Mouse (Mus musculus) liver (tissue): Measurements from ENCODE around the gene Sh3pxd2b.

Experiments
- DNase-seq: peaks from one replicate; pipeline ENCODE4 v3.0.0-alpha.2; 2020; ENCODE audit warnings: mixed read lengths

Sh3pxd2b gene

DNA sequence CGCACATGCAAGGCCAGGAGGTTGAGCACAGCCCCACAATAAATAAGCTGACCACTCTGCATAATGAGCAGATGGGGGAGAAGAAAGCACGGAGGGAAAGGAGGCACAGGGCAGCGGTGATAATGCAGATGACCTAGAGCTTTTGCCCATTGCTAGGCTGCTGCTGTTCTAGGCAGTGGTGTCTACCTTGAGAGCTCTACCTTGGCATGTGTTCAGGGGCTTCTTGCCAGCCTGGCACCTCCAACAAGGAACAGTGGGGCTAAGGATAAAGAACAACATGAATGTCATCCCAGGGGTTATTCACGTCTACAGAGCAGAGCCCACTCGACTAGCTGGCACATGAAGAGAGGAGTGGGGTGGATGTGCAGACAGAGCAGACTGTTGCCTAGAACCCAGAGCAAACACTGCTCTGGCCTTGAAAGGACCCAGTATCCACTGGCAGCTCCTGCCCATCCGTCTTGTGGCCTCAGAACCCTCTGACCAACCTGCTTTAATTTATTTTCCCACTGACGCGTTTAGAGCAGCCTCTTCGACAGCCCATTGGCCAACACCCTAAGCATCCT, 26.5 kb downstream of the Sh3pxd2b start:
- DNase-seq: no peak

DNA sequence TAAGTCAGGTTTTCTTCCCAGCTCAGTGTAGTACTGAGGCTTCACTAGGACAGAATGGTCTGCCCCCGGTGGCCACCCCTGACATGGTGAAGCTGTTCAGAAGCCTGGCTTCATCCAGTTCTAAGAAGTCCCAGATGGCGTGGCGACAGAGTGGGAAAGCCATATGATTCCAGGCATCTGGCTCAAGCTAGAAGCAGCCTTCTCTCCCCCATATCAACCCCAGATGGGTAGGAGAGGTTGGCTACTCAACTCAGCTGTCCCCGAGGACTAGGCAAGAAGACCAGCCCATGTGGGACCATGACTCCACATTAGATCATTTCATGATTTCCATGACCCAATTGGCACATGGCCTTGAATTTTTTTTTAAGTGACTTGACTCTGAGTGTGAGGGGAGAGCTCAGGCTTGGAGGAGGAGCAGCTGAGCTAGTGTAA, 27.5 kb downstream of the Sh3pxd2b start:
- DNase-seq: no peak

DNA sequence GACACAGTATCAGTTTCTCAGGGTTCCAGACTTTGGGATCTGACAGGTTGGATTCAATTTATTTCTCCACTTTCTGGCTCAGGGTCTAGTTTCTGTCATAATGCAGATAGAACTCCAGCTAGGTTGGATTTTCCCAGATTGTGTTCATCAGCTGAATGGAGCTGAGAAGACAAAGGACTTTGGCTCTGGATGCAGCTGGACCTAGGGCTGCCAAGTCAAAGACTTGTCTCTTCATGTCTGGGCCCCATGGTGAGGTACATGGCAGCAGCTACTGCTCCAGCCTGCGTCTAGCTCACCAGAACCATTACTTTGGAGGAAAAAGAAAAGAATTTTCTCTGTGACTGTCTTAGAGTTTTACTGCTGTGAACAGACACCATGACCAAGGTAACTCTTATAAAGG, 28.5 kb downstream of the Sh3pxd2b start:
- DNase-seq: no peak

DNA sequence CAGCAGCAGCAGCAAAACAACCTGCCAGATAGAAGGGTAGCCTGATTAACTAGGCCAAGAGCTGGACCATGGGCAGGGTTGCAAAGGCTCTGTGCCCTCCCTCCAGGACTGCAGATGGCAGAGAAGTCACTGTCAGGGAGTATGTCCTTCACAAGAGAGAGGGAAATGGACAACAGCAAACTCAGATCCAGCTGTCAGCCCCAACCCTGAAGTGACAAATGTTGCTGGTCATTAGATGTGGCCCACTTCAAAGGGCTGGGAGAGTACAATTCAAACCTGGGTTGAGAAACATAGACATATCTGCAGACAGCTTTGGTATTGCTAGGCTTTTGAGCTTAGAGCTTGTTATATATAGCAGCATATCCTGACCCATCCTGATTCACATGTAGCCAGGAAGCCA, 32.3 kb downstream of the Sh3pxd2b start:
- DNase-seq: no peak

DNA sequence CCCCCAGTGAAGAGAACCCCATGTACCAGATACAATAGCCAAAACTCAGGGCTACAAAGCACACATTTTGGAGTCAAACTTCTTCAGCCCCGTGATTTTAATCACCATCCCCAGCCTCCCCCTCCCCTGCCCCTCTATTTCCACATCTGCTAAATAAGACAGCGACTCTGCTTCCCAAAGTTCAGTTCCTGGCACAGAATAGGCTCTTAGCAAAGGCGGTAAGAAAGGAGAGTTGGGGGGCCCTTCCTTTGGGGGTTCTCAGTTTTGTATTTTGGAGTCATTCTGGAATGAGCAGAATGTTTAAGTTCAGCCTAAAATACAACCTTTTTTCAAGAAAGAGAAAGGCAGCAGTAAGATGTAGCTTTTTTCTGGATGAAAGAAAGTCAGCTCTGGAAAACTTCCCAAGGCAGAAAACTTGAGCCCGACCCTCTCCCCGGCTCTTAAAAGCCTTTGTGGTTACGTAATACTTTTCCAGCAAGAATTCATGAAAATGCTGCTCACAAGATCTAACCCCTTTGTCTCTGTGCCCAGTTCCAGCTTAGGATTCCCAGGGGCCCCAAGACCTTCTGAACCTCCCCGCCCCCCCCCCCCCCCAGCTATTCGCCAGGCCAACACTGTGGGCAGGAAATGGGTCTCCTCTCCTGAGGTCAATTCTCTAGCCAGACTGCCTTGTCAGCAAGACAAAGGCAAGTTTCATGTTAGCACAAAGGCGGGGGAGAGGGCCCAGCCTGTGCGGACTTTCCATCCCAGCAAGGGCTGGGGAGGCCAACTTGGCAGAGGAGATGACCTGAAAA, 35.9 kb downstream of the Sh3pxd2b start:
- DNase-seq: peak; percentile 29

DNA sequence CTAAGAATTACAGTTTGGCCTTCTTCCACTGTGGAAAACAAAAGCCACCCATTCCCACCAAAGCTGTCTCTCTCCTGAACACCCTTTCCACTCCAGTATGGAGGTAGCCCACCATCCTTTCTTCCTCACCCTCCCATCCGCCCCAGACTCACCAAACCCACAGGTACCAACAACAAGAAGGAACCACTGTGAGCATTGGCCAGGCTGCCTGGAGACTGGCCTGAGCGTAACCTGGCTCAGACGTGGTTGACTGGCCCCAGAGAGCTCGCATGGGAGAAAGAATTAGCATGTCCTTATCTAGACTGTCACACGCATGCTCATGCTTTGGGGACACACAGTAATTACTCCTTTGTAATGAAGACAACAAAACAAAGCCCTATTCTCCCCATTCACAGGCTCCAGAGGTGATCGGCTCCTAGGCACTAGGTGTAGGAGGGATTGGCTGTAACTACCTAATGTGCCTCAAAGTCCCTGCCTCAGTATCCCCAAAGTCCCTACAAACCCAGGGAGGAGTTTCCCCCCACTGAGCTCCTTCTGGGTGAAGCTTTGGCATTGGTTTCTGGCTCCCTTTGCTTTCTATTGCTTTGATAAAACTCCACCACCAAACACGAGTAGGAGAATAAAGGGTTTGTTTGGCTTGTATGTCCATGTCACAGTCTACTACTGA, 36.6 kb downstream of the Sh3pxd2b start:
- DNase-seq: no peak

DNA sequence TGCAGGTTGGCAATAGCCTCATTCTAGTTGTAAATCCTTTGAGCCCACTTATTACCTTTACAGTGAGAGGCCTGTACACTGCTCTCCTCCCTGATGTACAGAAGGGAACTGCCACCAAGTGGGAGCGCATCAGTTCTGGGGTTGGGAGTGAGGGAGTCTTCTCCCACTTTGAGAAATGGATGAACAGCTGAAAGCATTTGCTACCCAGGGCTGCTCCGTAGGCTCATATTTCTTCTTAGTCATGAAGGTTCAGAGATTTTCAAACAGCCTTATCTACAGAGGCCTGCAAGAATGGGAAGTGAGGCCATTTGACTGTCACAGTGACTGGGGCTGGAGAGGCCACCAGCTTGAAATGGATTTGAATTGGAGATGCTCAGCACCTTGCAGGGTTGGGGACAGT, 38.4 kb downstream of the Sh3pxd2b start:
- DNase-seq: no peak

DNA sequence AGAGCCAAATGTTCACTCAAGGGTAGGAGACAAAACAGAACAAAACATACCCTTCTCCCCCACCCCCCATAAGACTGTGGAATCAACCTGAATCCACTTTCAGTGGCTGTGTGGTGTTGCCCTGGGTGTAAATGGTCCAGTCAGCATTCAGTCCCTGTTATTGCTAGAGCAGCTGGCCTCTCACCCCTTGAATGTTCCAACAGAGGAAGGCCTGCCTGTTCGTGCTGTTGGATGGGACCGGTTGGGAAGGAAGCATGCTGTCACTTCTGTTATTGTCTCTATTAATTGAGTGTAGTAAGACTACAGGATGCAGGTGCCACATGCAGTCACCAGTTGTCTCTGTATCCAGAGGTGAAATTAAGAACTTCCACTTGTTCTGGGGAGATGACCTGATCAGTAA, 40.4 kb downstream of the Sh3pxd2b start:
- DNase-seq: no peak

DNA sequence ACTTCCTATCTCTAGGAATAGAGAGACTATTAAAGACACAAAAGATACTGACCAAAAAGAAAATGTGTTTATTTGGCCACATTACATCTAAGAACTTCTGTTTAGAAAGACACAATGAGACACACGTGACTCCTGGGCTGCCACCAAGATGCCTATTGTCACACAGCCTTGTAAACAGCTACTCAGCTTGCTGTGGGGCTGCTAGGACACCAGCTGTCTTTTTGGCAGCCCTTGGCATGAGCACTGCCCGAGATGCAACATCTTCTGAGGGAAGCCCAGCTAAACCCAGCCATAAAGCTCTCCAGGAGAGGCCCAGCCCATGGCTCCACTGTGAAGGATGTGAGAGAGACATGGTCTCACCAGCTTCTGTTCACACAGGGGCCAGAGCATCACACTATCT, 45.5 kb downstream of the Sh3pxd2b start:
- DNase-seq: no peak

DNA sequence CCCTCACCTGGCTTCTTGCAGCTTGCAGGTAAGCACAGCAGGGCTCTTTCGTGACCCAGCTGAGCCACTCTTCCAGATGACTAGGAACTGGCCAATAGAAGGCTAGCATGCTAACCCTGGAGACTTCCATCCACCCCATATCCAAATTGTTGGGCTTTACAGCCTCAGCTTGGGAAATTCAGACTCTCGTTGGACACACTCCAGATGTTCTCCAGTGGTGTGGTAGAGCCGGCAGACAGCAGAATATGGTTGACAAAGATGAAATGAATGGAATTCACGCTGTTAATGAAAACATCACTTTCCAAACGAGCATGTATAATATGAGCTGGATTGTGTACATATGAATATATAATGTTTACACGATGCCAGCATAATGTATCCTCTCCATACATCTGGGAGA, 48.2 kb downstream of the Sh3pxd2b start:
- no peak for DNase-seq

DNA sequence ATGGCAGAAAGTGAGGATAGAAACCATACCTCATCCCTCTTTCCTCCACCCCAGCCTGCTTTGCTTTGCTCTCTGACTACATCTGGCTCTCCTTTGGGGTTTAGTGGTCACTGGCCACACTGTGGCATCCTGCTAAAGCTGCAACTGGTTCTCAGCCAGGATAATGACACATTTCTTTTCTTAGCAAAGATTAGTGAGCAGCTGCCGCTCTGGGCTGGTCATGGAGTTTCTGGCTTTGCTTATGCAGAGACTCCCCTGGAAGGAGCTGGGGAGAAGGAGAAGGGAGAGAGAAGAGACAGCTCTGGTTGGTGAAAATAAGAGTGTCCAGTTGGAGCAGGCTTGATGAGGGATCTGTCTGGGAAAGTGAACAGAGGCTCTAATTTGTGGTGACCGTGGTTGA, 50.8 kb downstream of the Sh3pxd2b start:
- DNase-seq: no peak

DNA sequence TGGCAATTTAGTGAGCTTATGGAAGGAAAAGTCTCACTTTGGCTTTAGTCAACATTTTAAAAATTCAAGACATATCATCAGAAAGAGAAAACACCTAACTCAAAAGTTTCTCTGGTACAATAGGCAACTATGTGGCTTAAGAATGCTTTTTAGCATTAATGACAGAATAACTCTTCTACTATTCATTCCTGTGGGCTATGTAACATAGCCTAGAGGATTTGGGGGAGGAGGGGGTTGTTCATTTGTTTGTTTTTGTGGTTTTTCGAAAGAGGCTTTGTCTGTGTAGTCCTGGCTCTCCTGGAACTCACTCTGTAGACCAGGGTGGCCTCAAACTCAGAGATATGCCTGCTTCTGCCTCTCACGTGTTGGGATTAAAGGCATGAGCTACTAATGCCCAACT, 51.6 kb downstream of the Sh3pxd2b start:
- no peak for DNase-seq

DNA sequence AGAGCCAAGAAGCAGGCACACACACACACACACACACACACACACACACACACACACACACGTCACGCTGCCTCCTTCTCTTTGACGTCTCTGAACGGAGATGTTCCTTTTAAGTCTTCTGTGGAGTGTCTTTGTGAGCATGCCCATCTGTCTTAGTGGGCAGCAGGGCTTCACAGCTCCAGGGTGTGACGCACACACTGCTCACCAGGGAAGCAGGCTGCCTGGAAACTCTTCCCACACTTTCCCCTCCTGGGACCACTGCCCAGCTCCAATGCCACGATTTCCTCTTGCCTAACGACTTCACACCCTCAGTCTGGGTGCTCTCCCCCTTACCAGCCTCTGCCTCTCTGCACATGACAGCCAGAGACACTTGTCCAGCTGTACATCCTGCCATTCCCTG, 55.1 kb downstream of the Sh3pxd2b start:
- no peak for DNase-seq

DNA sequence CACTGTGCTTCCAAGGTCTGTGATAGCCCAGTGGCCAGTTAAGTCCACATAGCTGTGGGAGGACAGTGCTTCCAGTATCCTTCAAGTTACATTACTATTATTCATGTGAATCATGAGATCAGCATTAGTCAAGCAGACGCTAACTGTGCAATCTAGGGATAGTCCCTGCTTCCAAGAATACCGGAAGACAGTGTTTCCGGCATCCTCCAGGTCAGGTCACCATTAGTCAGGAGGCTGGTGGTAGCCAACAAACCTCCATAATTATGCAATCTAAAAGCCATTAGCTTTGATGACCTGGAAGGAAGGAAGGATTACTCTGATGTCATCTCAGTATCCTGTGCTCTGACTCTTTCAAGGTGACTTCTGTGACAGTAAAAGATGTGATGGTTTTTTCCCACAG, 57.1 kb downstream of the Sh3pxd2b start:
- DNase-seq: no peak

DNA sequence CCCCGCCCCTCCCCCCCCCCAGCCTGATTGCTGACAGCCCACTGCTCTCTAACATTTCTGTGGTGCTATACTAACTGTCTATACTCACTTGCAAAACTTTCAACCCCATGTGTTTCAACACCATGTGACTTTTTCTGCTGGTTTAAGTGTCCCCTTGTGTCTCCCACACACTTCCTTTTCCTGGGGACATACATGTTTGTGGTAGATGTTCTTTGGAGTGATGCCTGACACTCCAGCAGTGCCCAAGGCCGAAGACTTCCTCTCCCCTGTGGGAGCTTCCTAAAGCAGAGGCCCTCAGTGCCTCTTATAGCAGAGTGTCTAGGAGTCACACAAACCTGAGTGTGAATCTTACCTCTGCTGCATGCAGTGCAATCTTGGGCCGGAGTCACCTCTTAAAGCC, 60.2 kb downstream of the Sh3pxd2b start:
- no peak for DNase-seq

DNA sequence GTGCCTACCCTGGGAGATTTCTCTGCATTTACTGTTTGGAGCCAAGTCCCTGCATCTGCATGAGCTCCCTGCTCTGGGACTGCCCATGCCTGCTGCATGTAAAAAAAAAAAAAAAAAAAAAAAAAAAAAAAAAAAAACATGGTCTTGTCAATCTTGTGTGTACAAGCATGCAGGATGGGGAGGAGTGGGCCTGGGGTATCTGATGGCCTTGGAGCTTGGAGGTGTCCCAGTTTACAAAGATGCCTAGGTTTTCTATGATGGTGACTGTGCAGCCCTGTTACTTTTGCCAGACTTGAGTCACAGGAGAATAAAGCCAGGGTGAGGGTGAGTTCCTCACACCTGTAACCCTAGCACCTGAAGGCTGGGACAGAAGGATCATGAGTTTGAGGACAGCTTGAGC, 61.4 kb downstream of the Sh3pxd2b start:
- DNase-seq: no peak

DNA sequence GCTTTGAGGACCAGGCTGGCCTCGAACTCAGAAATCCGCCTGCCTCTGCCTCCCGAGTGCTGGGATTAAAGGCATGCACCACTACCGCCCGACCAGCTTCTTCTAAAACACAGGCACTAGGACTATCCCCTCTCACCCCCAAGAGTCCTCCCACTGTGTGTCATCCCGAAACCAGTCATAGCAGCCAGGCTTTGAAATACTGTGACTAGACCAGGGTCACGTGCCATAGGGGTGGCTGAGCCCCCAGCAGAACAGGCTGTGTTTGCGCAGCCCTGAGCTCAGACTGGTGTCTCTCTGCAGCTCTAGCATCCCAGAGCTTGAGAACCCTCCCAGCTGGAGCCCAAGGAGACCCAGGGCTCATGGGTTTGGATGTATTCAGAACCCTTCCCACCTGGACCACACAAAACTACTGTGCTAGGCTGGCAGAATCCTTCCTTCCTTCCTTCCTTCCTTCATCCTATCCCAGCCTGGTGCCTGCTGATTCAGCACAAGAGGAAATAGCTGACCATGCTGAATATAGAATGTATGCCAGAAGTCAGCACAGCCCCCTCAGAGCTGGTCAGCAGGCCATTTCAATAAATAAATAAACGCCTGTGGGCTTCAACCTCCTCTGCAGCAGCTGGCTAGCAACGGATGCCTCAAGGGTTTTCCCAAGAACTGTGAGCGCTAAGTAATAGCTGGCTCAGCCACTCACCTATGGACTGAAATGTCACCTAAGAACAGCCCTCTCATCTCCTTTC, 62.4 kb downstream of the Sh3pxd2b start:
- DNase-seq: no peak

DNA sequence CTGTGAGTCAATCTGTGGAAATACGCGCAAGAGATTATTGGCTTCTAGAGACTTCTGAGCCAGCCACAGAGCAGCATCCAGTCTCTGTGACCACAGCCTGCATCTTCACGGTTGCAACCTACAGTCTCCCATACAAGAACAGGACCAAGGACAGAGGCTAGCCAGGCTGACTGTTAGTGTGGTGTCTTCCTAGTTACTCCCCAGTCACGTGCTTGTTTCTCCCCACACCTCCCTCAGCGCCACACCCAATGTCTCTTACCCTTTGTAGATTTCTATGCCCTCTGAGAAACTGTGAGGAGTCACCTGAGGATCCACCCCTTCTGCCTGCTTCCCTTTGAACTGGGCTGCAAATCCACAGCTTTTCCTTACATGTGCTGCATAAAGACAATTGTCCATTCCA, 72.4 kb downstream of the Sh3pxd2b start:
- DNase-seq: no peak

DNA sequence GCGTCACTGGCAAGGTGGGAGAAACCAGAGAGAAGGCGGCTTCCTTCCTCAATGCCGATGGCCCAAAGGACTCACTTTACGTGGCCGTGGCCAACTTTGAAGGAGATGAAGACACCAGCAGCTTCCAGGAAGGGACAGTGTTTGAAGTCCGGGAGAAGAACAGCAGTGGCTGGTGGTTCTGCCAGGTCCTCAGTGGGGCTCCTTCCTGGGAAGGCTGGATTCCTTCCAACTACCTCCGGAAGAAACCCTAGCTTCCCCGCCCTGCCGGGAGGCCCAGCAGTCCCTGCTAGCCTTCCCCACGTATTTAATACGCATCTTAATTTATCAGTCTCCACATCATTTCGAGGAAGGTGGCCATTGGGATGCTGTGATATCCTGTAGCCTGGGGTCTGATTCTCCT, 75.7 kb downstream of the Sh3pxd2b start:
- no peak for DNase-seq

DNA sequence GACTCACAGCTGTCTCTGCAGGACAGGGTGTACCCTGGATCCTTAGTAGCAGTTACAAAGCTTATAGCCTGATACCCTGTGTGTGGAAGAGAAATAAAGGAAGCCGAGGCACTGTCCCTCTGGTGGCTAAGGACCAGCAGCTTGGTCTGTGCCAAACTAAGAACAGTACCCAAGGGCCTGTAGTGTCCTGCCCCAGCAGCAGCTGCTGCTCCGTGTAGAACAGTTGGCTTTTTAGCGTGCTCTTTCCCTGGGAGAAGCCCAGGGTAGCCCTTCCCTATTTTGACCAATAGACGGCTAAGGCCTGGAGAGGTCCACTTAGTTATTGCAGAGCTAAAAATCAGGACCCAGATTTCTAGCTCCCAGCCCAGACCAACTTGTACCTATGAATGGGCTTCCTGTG, 77.0 kb downstream of the Sh3pxd2b start:
- DNase-seq: no peak

DNA sequence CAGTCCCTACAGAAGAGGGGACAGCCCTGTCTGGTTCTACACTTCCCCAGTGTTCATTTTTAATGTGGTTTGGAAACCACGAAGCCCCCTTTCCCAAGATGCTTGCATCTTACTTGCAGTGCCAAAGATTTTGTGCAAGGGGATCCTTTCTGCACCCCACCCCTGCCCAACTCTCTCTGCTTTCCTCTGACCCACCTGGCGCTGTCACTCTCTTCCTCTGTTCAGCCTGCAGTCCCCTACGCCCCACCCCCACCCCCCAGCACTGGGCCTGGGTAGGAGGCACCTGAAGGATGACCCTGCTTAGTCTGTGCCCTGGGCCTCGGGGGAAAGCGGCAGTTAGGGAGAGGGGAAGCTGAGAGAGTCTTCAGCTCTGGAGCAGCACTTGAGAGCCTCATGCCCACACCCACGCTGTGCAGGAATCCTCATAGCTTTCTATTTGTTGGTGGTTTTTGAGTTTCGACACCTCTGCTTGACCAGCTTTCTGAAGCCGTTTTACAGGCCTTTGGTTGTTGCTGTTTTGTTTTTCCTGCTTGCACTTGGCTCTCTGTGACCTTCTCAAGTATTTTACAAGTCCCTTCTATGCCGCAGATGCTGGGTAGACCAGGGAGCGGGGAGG, 77.5 kb downstream of the Sh3pxd2b start:
- DNase-seq: no peak

DNA sequence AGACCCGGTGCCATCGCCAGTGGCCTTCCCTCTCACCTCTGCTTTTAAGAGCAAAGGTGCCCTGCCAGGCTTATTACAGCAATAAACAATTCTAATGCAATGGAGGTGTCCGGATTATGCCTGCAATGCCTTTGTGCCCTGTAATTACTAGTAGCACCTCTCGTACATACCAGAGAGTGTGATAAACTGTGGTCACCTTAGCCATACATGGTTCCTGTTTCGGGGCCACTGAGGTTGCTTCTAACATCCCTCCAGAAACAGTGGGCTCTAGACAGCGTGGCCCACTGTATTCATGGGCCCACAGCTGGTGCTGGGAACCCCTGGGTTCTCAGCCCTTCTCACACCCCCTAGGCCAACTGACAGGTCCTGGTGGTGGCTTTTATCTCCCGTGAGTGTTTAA, 79.9 kb downstream of the Sh3pxd2b start:
- DNase-seq: no peak

DNA sequence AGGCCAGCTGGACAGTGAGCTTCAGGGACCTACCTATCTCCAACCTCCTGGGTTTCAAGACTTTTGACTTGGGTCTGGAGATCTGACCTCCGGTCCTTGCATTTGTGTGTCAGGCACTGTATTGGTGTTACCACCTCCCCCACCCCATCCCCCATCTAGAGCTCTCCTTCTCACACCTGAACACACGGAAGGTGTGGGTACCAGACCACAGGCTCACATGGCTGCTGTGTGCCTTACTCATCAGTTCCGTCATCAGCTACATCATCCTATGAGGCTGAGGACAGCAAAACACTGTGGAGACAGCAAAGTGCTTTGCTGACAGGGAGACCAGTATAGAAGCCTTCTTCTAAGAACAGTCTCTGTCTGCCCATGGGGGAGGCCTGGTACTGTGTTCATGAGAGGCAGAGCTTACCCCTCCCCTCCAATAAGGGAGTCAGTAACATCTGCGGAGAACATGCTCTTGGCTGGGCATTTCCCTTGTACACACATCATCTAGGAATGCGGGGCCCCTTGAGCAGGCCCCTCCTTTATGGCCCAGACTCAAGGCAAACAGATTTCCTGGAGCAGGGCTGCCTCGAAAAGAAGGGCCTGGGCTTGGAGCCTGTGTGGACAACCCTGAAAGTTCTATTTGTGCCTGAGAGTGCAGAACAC, 87.9 kb downstream of the Sh3pxd2b start:
- DNase-seq: peak; percentile 36
